Mouse (Mus musculus): ENCODE data around the gene Gcnt4. TPM values are rescaled to one million over a fixed set of nuclear protein-coding genes. Genes with fewer than 3 reads are reported as not detected.
A peak's percentile ranks its signal among the peaks of the same experiment; 100 is the strongest.
"Not testable (repeated sequence)": the region's sequence is repeated elsewhere in the genome, so short reads cannot be mapped to it uniquely, and the experiment has no call there.

Gene Gcnt4
- total RNA-seq (2017): 0.15 and 0.31 TPM in 2 replicates

GRCm38 (mm10) chr13:96923999-96924961 lies at the start of gene Gcnt4:
Gene Gcnt4 (plus strand): TSS chr13:96924689.
- ATAC-seq (replicated peaks in 1 of 2; ENCODE audit: insufficient read depth in 1 of 2, low FRiP score in 2 of 2, low TSS enrichment in 1 of 2, low read depth in 1 of 2, poor library complexity in 2 of 2, severe bottlenecking in 2 of 2): peak; percentile 70 to 75

GRCm38 (mm10) chr13:96878220-96879057 lies 46.0 kb upstream of the Gcnt4 start:
- no peak for ATAC-seq (replicated peaks in 1 of 2; ENCODE audit: insufficient read depth in 1 of 2, low FRiP score in 2 of 2, low TSS enrichment in 1 of 2, low read depth in 1 of 2, poor library complexity in 2 of 2, severe bottlenecking in 2 of 2)

GRCm38 (mm10) chr13:96884534-96884933 lies 40.0 kb upstream of the Gcnt4 start:
- no peak for ATAC-seq (replicated peaks in 1 of 2; ENCODE audit: insufficient read depth in 1 of 2, low FRiP score in 2 of 2, low TSS enrichment in 1 of 2, low read depth in 1 of 2, poor library complexity in 2 of 2, severe bottlenecking in 2 of 2)

- no peak for ATAC-seq (replicated peaks in 1 of 2; ENCODE audit: insufficient read depth in 1 of 2, low FRiP score in 2 of 2, low TSS enrichment in 1 of 2, low read depth in 1 of 2, poor library complexity in 2 of 2, severe bottlenecking in 2 of 2)
Observed at GRCm38 (mm10) chr13:96889985-96890384, 34.5 kb upstream of the Gcnt4 start.

GRCm38 (mm10) chr13:96895144-96895543 lies 29.3 kb upstream of the Gcnt4 start:
- no peak for ATAC-seq (replicated peaks in 1 of 2; ENCODE audit: insufficient read depth in 1 of 2, low FRiP score in 2 of 2, low TSS enrichment in 1 of 2, low read depth in 1 of 2, poor library complexity in 2 of 2, severe bottlenecking in 2 of 2)

- ATAC-seq (replicated peaks in 1 of 2; ENCODE audit: insufficient read depth in 1 of 2, low FRiP score in 2 of 2, low TSS enrichment in 1 of 2, low read depth in 1 of 2, poor library complexity in 2 of 2, severe bottlenecking in 2 of 2): no peak
Observed at GRCm38 (mm10) chr13:96906717-96907116, 17.8 kb upstream of the Gcnt4 start.

GRCm38 (mm10) chr13:96911202-96911601 lies 13.3 kb upstream of the Gcnt4 start:
- 0 out of 4 replicates have a peak, but pooled peaks of 1 of the 2 experiments have one; percentile 37 for ATAC-seq (replicated peaks in 1 of 2; ENCODE audit: insufficient read depth in 1 of 2, low FRiP score in 2 of 2, low TSS enrichment in 1 of 2, low read depth in 1 of 2, poor library complexity in 2 of 2, severe bottlenecking in 2 of 2)

GRCm38 (mm10) chr13:96923134-96923533 lies 1.4 kb upstream of the Gcnt4 start:
- not testable (repeated sequence) for ATAC-seq (replicated peaks in 1 of 2; ENCODE audit: insufficient read depth in 1 of 2, low FRiP score in 2 of 2, low TSS enrichment in 1 of 2, low read depth in 1 of 2, poor library complexity in 2 of 2, severe bottlenecking in 2 of 2)

GRCm38 (mm10) chr13:96924985-96925745 lies 676 bp downstream of the Gcnt4 start:
- 0 out of 4 replicates have a peak, but pooled peaks of 1 of the 2 experiments have one; percentile 21 for ATAC-seq (replicated peaks in 1 of 2; ENCODE audit: insufficient read depth in 1 of 2, low FRiP score in 2 of 2, low TSS enrichment in 1 of 2, low read depth in 1 of 2, poor library complexity in 2 of 2, severe bottlenecking in 2 of 2)

- ATAC-seq (replicated peaks in 1 of 2; ENCODE audit: insufficient read depth in 1 of 2, low FRiP score in 2 of 2, low TSS enrichment in 1 of 2, low read depth in 1 of 2, poor library complexity in 2 of 2, severe bottlenecking in 2 of 2): no peak
Observed at GRCm38 (mm10) chr13:96925991-96926725, 1.7 kb downstream of the Gcnt4 start.

- ATAC-seq (replicated peaks in 1 of 2; ENCODE audit: insufficient read depth in 1 of 2, low FRiP score in 2 of 2, low TSS enrichment in 1 of 2, low read depth in 1 of 2, poor library complexity in 2 of 2, severe bottlenecking in 2 of 2): no peak
Observed at GRCm38 (mm10) chr13:96927781-96928180, 3.3 kb downstream of the Gcnt4 start.

- ATAC-seq (replicated peaks in 1 of 2; ENCODE audit: insufficient read depth in 1 of 2, low FRiP score in 2 of 2, low TSS enrichment in 1 of 2, low read depth in 1 of 2, poor library complexity in 2 of 2, severe bottlenecking in 2 of 2): no peak
Observed at GRCm38 (mm10) chr13:96928432-96929039, 4.0 kb downstream of the Gcnt4 start.

GRCm38 (mm10) chr13:96932745-96933144 lies 8.3 kb downstream of the Gcnt4 start:
- no peak for ATAC-seq (replicated peaks in 1 of 2; ENCODE audit: insufficient read depth in 1 of 2, low FRiP score in 2 of 2, low TSS enrichment in 1 of 2, low read depth in 1 of 2, poor library complexity in 2 of 2, severe bottlenecking in 2 of 2)

GRCm38 (mm10) chr13:96933367-96933766 lies 8.9 kb downstream of the Gcnt4 start:
- ATAC-seq (replicated peaks in 1 of 2; ENCODE audit: insufficient read depth in 1 of 2, low FRiP score in 2 of 2, low TSS enrichment in 1 of 2, low read depth in 1 of 2, poor library complexity in 2 of 2, severe bottlenecking in 2 of 2): no peak

GRCm38 (mm10) chr13:96936173-96936777 lies 11.8 kb downstream of the Gcnt4 start:
- 0 out of 4 replicates have a peak, but pooled peaks of 1 of the 2 experiments have one; percentile 22 for ATAC-seq (replicated peaks in 1 of 2; ENCODE audit: insufficient read depth in 1 of 2, low FRiP score in 2 of 2, low TSS enrichment in 1 of 2, low read depth in 1 of 2, poor library complexity in 2 of 2, severe bottlenecking in 2 of 2)

- ATAC-seq (replicated peaks in 1 of 2; ENCODE audit: insufficient read depth in 1 of 2, low FRiP score in 2 of 2, low TSS enrichment in 1 of 2, low read depth in 1 of 2, poor library complexity in 2 of 2, severe bottlenecking in 2 of 2): no peak
Observed at GRCm38 (mm10) chr13:96937059-96937558, 12.6 kb downstream of the Gcnt4 start.

All from hematopoietic stem cell, adult 5-6 weeks (primary cell).